Mouse (Mus musculus): Measurements from ENCODE around the gene Csnk1d. TPM values are rescaled to one million over a fixed set of nuclear protein-coding genes. Genes with fewer than 3 reads are reported as not detected.
A peak's percentile ranks its signal among the peaks of the same experiment; 100 is the strongest.

Csnk1d gene
- polyA plus RNA-seq, 2 experiments: 17.1 to 27.0 TPM

DNA sequence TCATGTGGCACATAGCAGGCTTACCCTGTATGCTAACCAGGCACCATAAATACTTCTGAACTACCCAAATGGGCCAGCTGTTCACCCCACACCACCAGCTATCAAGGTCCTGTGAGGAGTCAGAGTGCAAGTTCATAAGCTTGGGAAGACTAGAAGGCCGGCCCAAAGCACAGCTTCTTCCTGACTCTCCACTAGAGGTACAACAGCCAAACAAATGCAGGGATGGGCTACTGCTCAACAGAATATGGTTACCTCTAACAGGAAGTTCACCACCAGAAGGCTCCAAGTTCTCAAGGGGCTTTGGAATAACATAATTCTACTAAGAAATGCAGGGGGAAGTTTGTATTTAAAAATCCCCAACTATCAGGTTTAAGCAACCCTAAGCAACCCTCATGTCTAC lies 1.6 kb downstream of the Csnk1d start:
- H3K9me3 ChIP-seq (ENCODE audit: control insufficient read depth, low read length): no peaks in the 10 kb centered on the region
- no peak for ATAC-seq (ENCODE audit: insufficient read depth)
- H3K27me3 ChIP-seq (ENCODE audit: control insufficient read depth, insufficient read depth, low read length): no peaks in the 10 kb centered on the region
- H3K36me3 ChIP-seq (replicated peaks; ENCODE audit: control insufficient read depth, insufficient read depth, low read depth): peaks cover 11% of the 10 kb centered on the region
- peak overlapping the region; percentile 81 for H3K27ac ChIP-seq
- WGBS (ENCODE audit: insufficient replicate concordance): 29% methylated on average over 1 of the region's 1 CpGs
- H3K4me2 ChIP-seq (ENCODE audit: low read depth): peak overlapping the region; percentile 82
- peak overlapping the region; percentile 81 to 94 for H3K4me3 ChIP-seq (ENCODE audit: insufficient read depth in 1 of 2, low read depth in 2 of 2, low read length in 2 of 2)
- peak overlapping the region; percentile 96 for H3K9ac ChIP-seq (replicated peaks)
- no peak for DNase-seq (ENCODE audit: low read depth in 3 of 3, low spot score in 3 of 3)
- TF ChIP-seq EP300 (IDR thresholded peaks at IDR 0.05; ENCODE audit: low read depth) (no peak), CTCF (IDR thresholded peaks at IDR 0.05; ENCODE audit: low read depth) (no peak)
- peaks cover 29 to 52% of the 10 kb centered on the region in 2 experiments for H3K4me1 ChIP-seq (replicated peaks; ENCODE audit: control insufficient read depth in 2 of 2, insufficient read depth in 2 of 2, low read length in 1 of 2)

DNA sequence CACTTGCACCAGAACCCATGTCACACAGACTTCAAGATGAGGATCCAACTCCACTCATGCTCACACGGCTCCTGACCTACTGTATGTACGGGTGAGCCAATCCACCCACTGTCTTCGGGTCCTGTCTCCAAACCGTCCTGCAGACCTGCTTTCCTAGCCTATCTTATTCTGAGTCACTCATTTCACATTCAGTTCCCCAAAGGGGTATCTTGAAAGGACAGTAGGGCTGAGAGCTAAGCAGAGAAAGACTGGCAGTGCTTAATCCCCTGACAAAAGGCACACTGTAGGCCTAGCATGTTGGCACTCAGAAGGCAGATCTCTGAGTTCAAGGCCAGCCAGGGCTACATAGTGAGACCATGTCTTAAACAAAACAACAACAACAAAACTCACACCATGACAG lies 2.7 kb downstream of the Csnk1d start:
- Histone ChIP-seq H3K9ac (replicated peaks) (0 out of 2 replicates have a peak overlapping the region, but pooled peaks have one; percentile 96), H3K4me2 (ENCODE audit: low read depth) (peak overlapping the region; percentile 82), H3K27me3 (ENCODE audit: control insufficient read depth, insufficient read depth, low read length) (no peaks in the 10 kb centered on the region), H3K4me1 (replicated peaks; ENCODE audit: control insufficient read depth in 2 of 2, insufficient read depth in 2 of 2, low read length in 1 of 2) (peaks cover 29 to 50% of the 10 kb centered on the region in 2 experiments), H3K4me3 (ENCODE audit: insufficient read depth in 1 of 2, low read depth in 2 of 2, low read length in 2 of 2) (no peak overlapping the region), H3K9me3 (ENCODE audit: control insufficient read depth, low read length) (no peaks in the 10 kb centered on the region), H3K27ac (no peak overlapping the region), H3K36me3 (replicated peaks; ENCODE audit: control insufficient read depth, insufficient read depth, low read depth) (peaks cover 15% of the 10 kb centered on the region)
- ATAC-seq (ENCODE audit: insufficient read depth) (no peak), DNase-seq (ENCODE audit: low read depth in 3 of 3, low spot score in 3 of 3) (no peak)
- 60% methylated on average over 4 of the region's 4 CpGs for WGBS (ENCODE audit: insufficient replicate concordance)
- TF ChIP-seq CTCF (IDR thresholded peaks at IDR 0.05; ENCODE audit: low read depth) (no peak), EP300 (IDR thresholded peaks at IDR 0.05; ENCODE audit: low read depth) (no peak)

DNA sequence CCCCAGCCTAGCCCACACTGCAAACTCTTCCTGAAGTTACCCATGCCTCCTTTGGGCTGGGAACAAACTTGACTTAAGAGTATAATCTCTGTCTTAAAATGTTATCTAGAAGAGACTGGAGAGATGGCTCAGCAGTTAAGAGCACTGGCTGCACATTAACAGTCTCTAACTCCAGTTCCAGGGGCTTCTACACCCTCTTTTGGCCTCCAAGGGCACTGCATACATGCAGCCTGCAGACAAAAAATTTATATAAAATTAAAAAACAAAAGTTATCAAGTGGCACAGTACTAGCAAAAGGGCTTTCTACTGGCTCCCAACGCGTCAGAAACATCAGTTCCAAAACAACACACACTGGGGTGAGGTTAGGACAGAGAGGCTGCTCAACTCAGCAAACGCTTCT lies 3.5 kb downstream of the Csnk1d start:
- no peak for DNase-seq (ENCODE audit: low read depth in 3 of 3, low spot score in 3 of 3)
- no peaks in the 10 kb centered on the region for H3K9me3 ChIP-seq (ENCODE audit: control insufficient read depth, low read length)
- H3K27ac ChIP-seq: no peak overlapping the region
- H3K4me2 ChIP-seq (ENCODE audit: low read depth): no peak overlapping the region
- ATAC-seq (ENCODE audit: insufficient read depth): no peak
- WGBS (ENCODE audit: insufficient replicate concordance): 73% methylated on average over 3 of the region's 3 CpGs
- no peaks in the 10 kb centered on the region for H3K27me3 ChIP-seq (ENCODE audit: control insufficient read depth, insufficient read depth, low read length)
- no peak overlapping the region for H3K4me3 ChIP-seq (ENCODE audit: insufficient read depth in 1 of 2, low read depth in 2 of 2, low read length in 2 of 2)
- H3K9ac ChIP-seq (replicated peaks): no peak overlapping the region
- H3K4me1 ChIP-seq (replicated peaks; ENCODE audit: control insufficient read depth in 2 of 2, insufficient read depth in 2 of 2, low read length in 1 of 2): peaks cover 29 to 53% of the 10 kb centered on the region in 2 experiments
- no peak for TF ChIP-seq EP300 (IDR thresholded peaks at IDR 0.05; ENCODE audit: low read depth)
- TF ChIP-seq CTCF (IDR thresholded peaks at IDR 0.05; ENCODE audit: low read depth): no peak
- H3K36me3 ChIP-seq (replicated peaks; ENCODE audit: control insufficient read depth, insufficient read depth, low read depth): peaks cover 21% of the 10 kb centered on the region

DNA sequence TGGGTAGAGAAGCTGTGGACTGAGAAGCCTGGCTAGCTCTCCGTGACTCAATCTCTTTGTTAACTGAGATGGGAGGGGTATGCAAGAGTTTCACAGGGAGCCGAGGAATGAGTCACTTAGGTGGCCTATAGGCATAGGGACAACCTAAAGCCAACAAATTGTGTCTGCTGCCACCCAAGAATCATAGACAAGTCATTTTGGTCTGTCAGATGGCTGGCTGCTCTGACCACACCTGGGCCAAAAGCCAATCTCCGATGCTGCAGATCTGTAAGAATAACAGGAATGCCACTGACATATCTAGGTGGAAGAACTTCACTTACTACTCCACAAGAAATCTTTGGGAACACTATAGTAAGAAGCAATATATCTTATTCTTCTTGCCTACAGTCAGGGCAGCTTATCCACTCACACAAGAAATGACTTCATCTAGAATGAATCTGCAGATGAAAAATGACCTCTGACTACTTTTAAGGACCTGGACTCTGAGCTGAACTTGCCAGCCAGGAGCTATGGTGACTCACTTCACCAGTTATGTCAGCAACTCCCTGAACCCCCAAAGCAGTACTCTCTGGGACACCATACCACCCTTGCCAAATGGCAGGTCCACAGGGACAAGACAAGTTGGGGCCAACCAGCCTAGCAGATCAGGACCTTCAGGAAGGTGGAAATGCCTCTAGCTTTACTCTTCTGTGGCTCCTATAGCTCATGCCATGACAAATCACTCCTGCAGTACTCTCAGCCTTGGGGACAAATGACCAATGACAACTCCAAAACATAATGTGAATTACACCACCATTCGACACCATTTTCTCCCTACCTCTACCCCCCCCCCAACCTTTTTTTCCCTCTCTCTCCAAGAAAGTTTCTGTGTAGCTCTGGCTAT lies 6.4 kb downstream of the Csnk1d start:
- ATAC-seq (ENCODE audit: insufficient read depth): no peak
- 72% methylated on average over 4 of the region's 4 CpGs for WGBS (ENCODE audit: insufficient replicate concordance)
- DNase-seq (ENCODE audit: low read depth in 3 of 3, low spot score in 3 of 3): no peak
- Histone ChIP-seq H3K4me1 (replicated peaks; ENCODE audit: control insufficient read depth in 2 of 2, insufficient read depth in 2 of 2, low read length in 1 of 2) (peaks cover 43 to 57% of the 10 kb centered on the region in 2 experiments), H3K4me3 (ENCODE audit: insufficient read depth in 1 of 2, low read depth in 2 of 2, low read length in 2 of 2) (no peak overlapping the region), H3K4me2 (ENCODE audit: low read depth) (no peak overlapping the region), H3K9me3 (ENCODE audit: control insufficient read depth, low read length) (no peaks in the 10 kb centered on the region), H3K9ac (replicated peaks) (no peak overlapping the region), H3K27ac (no peak overlapping the region), H3K36me3 (replicated peaks; ENCODE audit: control insufficient read depth, insufficient read depth, low read depth) (peaks cover 35% of the 10 kb centered on the region), H3K27me3 (ENCODE audit: control insufficient read depth, insufficient read depth, low read length) (no peaks in the 10 kb centered on the region)
- TF ChIP-seq CTCF (IDR thresholded peaks at IDR 0.05; ENCODE audit: low read depth) (no peak), EP300 (IDR thresholded peaks at IDR 0.05; ENCODE audit: low read depth) (no peak)

DNA sequence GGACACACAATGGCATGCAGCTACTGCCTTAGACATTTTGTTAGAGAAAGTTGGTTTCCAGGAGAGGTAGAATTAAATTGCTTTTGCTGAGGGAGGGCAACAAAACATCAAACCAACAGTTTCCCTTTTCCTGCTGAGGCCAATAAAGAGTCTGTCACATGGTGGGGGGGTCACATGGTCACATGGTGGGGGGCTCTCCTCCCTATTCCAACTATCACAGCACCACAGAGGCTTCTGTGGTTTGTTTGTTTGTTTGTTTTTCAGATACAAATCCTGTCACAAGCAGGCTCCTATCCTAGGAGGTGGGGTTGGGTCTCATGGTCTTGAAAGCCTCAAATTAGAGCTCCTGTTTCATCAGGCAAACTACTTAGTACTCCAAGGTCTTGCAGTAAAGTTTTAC lies 8.7 kb downstream of the Csnk1d start:
- Histone ChIP-seq H3K4me3 (ENCODE audit: insufficient read depth in 1 of 2, low read depth in 2 of 2, low read length in 2 of 2) (no peak overlapping the region), H3K4me2 (ENCODE audit: low read depth) (no peak overlapping the region), H3K27me3 (ENCODE audit: control insufficient read depth, insufficient read depth, low read length) (no peaks in the 10 kb centered on the region), H3K4me1 (replicated peaks; ENCODE audit: control insufficient read depth in 2 of 2, insufficient read depth in 2 of 2, low read length in 1 of 2) (peaks cover 36 to 44% of the 10 kb centered on the region in 2 experiments), H3K27ac (peak overlapping the region; percentile 27; the same call in 1 of the 2 replicates), H3K9me3 (ENCODE audit: control insufficient read depth, low read length) (no peaks in the 10 kb centered on the region), H3K9ac (replicated peaks) (no peak overlapping the region), H3K36me3 (replicated peaks; ENCODE audit: control insufficient read depth, insufficient read depth, low read depth) (peaks cover 55% of the 10 kb centered on the region)
- DNase-seq (ENCODE audit: low read depth in 3 of 3, low spot score in 3 of 3) (no peak), ATAC-seq (ENCODE audit: insufficient read depth) (no peak)
- TF ChIP-seq CTCF (IDR thresholded peaks at IDR 0.05; ENCODE audit: low read depth) (no peak), EP300 (IDR thresholded peaks at IDR 0.05; ENCODE audit: low read depth) (no peak)

Data from liver, embryonic 14.5 days (tissue).